Mouse (Mus musculus) gastrocnemius, adult 2 months (tissue): ENCODE results near the gene Glis1. TPM values are rescaled to one million over a fixed set of nuclear protein-coding genes. Genes with fewer than 3 reads are reported as not detected.

Experiments
- DNase-seq: peaks from one replicate; pipeline ENCODE4 v3.0.0; 2022
- H3K27ac ChIP-seq: fragments of 200-600 bp; 2 replicates; pipeline ENCODE4 v1.8.1; 2022; ENCODE audit warnings: mild to moderate bottlenecking
- H3K4me3 ChIP-seq: fragments of 200-600 bp; 2 replicates; pipeline ENCODE4 v1.8.1; 2022; ENCODE audit warnings: mild to moderate bottlenecking, moderate library complexity
- CTCF ChIP-seq: fragments of 200-600 bp; IDR thresholded peaks from 2 replicates; pipeline ENCODE4 v1.8.1; 2022; ENCODE audit warnings: antibody characterized with exemption, mild to moderate bottlenecking, moderate library complexity
- intact Hi-C: fragments of 180-260 bp; cut with DNase I; formaldehyde crosslinking; loops from one replicate; pipeline ENCODE4 v1.15.1; 2025
- total RNA-seq, 2 experiments: library from RNA; stranded (reverse); gene quantifications; 2 replicates each; pipeline ENCODE4 v1.2.3; 2021

Glis1 gene
- total RNA-seq, 2 experiments from 2014 or later = 0.15 to 0.20 TPM

DNA sequence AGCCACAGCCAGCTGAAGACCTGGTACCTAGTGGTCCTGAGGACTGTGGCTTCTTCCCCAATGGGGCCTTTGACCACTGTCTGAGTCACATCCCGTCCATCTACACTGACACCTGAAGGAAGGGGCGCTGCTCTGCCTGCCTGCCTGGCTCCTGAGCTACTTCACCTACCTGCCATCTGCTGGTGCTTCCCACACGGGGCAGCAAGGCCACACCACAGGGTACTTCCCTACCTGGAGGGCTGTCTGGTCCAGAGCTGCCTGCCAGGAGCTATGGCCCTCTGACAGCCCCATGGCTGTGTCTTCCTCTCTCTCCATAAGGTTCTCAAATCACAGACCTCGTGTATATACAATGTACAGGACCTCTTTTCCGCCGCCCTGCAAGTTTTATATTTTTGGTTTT, 200.2 kb downstream of the Glis1 start:
- no peak for TF ChIP-seq CTCF
- no peak for DNase-seq
- intact Hi-C loops = loop anchor here (5.0 kb wide), 1 partner anchor 152 kb away; no protein-coding TSS in a partner anchor
- H3K4me3 ChIP-seq = no peak overlapping the region
- no peak overlapping the region for H3K27ac ChIP-seq

DNA sequence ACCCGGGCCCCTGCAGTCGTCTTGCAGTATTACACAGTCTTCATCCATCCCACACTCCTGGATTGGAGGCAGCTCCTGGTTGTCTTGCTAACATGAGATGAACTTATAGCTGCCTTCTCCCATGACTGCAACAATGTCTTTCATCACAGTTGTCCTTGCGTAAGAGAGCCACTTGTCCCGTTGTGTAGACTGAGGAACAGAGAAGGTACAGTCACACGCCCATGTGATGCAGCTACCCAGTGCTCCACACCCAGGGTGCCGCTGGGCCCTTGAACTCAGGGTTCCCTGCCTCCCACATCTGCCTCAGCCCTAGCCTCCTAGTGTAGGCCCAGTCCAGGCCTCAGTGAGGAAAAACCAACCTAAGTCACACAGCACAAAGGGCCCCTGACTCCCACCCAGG, 201.7 kb downstream of the Glis1 start:
- intact Hi-C loops = loop anchor here (5.0 kb wide), 1 partner anchor 154 kb away; no protein-coding TSS in a partner anchor
- H3K27ac ChIP-seq = no peak overlapping the region
- TF ChIP-seq CTCF = no peak
- H3K4me3 ChIP-seq = no peak overlapping the region
- DNase-seq = no peak

DNA sequence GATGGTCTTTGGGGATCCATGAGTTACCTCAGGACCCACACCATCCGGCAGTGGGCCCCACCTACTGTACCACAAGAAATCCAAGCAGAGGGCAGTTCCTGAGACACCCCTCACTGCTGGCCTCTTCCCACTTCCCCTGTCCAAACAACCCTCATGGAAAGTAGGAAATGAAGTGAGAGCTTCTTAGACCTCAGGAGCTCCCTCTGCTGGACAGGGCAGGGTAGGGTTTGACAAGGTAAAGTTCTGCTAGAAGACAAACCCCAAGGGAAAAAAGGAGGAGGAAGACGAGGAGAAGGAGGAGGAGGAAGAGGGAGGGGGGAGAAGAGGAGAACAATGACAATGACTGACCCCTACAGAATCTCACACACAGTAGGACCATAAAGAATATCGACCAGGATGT, 203.3 kb downstream of the Glis1 start:
- Histone ChIP-seq H3K4me3 (no peak overlapping the region), H3K27ac (no peak overlapping the region)
- peak; percentile 67 for TF ChIP-seq CTCF
- intact Hi-C loops = loop anchor here (5.0 kb wide), 1 partner anchor 155 kb away; no protein-coding TSS in a partner anchor
- DNase-seq = peak; percentile 60

DNA sequence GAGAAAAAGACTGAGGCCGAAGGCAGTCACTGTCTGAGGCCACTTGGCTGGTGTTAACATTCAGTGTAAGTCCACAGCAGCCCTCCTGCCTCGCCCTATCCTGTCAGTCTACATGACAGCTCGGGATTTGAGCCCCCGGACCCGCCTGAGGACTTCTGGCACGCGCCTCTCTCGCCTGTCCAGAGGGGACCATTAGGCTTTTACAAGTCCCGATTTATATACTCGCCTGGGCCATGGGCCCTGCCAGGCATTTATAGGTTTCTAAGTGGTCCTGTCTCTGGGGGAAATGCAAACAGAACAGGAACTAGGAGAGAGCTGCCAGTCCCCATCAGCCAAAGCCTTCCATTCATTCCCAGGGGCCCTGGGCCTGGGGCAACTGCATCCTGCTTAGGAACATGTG, 203.9 kb downstream of the Glis1 start:
- DNase-seq = no peak
- Histone ChIP-seq H3K27ac (no peak overlapping the region), H3K4me3 (no peak overlapping the region)
- TF ChIP-seq CTCF = no peak
- intact Hi-C loops = loop anchor here (5.0 kb wide), 1 partner anchor 156 kb away; no protein-coding TSS in a partner anchor

DNA sequence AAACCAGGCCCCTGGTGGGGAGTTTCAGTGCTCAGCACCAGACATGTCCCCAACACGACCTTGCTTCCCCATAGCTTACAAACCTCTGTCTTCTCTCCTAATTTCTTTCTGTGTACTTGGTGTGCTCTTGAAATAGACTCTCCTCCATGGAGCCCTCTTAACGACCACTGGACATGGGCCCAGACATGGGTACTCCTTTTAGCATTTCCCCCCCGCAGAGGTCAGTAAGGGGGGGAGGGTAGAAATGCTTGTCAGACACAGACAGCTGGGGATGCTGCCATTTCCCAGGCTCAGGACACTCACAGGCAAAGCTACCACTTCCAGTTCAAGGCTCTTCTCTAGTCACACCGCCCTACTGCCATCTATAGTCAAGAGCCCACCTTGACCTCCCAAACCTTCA, 207.2 kb downstream of the Glis1 start:
- Histone ChIP-seq H3K4me3 (no peak overlapping the region), H3K27ac (peak overlapping the region; percentile 78)
- intact Hi-C loops = no loop called here
- no peak for TF ChIP-seq CTCF
- peak; percentile 80 for DNase-seq

DNA sequence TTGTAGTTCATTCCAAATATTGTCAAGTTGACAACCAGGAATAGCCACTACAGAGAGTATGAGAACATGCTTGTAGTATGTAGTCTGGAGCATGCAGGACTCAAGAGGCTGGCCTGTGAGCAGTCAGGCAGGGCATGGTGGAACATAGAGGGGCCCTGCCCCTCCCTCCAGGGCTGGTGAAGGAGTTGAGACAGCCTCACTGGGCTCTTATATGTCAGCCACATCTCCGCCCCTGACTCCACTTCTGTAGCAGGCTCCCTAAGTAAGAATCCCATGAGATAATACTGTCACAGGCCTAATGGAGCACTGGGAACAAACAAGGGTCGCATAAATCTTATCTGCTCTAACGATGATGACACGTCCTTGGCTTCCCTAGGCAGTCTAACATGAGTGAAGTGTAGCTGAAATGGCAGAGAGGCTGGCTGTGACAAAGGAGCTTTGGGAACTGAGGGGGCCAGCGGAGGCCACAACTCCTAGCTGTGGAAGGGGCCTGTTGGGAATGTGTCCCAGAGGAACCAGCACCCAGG, 214.6 kb downstream of the Glis1 start:
- no peak for DNase-seq
- Histone ChIP-seq H3K4me3 (no peak overlapping the region), H3K27ac (no peak overlapping the region)
- intact Hi-C loops = no loop called here
- no peak for TF ChIP-seq CTCF

DNA sequence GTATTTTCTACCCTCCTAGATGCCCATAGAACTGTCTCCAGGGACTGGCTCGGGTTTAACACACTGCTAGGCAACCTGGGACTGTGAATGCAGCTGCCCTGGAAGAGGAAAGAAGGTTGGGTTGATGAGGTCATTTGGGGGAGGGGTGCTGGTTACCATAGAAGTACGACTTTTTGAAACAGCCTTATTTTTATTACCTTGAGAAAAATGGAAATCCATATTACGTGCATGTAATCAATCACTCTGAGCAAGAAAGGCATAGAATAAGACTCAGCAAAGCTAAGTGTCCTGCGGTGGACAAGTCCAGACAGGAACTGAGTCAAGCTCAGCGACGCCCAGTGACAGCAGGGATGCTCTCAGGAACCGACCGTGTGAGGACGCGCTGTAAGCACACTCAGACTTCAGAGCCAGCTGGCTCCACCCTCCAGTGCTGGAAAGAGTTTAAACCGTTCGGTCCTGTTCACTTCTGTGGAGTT, 216.7 kb downstream of the Glis1 start:
- TF ChIP-seq CTCF = no peak
- intact Hi-C loops = loop anchor here (5.0 kb wide), 1 partner anchor 399 kb away; the partner anchor contains the start of genes Hspb11 and Lrrc42
- no peak overlapping the region for H3K4me3 ChIP-seq
- no peak overlapping the region for H3K27ac ChIP-seq
- no peak for DNase-seq

DNA sequence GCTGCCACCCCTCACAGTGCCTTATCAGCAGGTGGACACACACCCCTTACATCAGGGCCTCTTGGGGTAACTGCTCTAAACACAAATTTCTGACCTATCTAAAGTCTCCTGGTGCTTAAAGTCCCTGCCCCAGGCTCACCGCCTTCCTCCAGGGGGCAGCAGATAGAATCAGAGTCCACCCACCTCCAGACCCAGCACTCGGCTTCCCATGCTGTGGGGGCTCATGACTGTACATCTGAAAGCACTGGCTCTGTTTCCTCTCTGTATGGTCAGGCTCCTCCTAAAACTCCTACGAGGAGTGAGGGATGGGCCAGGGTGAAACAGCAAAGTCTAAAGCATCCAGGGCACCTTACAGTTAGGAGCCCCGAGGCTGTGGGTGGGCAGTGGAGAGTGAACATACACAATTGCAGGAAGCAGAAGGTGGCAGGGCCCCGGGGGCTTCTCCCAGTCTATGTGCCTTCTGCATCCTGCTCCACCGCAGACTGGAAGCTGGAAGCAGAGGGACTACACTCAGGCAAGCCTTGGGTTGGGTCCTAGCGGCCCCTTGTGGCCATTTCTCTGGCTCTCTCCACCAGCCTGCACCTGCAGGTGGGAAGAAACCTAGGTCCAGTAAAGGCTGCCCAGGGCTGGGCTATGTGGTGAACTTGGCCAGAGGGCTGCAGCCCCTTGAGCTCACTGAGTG, 218.3 kb downstream of the Glis1 start:
- H3K27ac ChIP-seq = no peak overlapping the region
- H3K4me3 ChIP-seq = no peak overlapping the region
- peak; percentile 84 for DNase-seq
- intact Hi-C loops = loop anchor here (1.0 to 5.0 kb wide), 2 partner anchors 230 to 400 kb away; partner anchors contain the start of genes Hspb11 and Lrrc42
- TF ChIP-seq CTCF = peak; percentile 83

DNA sequence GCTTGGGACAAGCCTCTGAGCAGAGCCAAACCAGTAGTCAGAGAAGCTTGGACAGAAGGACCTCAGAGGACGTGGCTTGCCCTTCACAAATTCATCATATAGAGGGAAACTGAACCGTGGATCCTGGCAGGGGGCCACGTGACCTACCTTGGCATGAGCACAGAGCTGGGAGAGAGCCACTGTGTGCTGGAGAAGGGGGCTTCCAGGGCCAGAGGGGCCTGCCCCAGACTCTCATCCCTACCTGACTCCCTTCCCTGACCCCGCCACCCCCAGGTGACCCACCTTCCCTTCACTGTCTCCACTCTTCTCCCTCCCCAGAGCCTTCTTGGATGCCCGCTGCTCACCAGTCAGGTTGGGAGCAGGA, 218.9 kb downstream of the Glis1 start:
- TF ChIP-seq CTCF = no peak
- intact Hi-C loops = loop anchor here (1.0 to 5.0 kb wide), 2 partner anchors 231 to 401 kb away; partner anchors contain the start of genes Hspb11 and Lrrc42
- H3K4me3 ChIP-seq = no peak overlapping the region
- no peak overlapping the region for H3K27ac ChIP-seq
- DNase-seq = no peak

DNA sequence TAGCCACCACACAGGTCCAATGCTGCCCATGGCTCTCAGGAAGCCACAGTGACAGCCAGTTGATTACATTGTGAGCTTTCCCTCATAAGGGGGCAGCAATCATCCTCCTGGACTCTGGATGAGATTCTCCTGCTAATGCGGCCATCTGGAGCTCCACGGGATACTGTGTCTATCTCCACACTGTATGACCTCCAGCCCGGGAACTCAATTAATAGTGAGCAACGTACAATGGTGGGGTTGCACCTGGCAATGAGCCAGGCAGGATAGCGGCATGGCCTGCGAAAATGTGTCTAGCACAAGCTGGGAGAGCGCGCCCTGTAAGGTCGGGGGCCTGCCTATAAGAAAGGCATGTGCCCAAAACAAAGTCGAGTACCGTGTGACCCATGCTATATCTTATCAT, 226.3 kb downstream of the Glis1 start:
- DNase-seq = no peak
- H3K27ac ChIP-seq = no peak overlapping the region
- H3K4me3 ChIP-seq = no peak overlapping the region
- intact Hi-C loops = no loop called here
- no peak for TF ChIP-seq CTCF

DNA sequence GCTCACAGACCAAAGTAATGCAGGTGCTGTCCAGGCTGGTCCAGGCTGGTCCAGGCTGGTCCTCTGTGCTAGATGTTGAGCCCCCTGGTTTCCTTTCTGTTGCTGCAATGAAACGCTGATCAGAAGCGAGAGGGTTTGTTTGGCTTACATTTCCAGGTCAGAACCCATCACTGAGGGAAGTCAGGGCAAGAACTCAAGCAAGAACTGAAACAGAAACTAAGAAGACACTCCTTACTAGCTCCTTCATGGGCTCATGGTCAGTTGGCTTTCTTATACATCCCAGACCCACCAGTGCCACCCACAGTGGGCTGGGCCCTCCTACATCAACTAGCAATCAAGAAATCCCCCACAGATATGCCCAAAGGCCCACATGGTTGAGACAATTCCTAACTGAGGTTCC, 234.1 kb downstream of the Glis1 start:
- H3K27ac ChIP-seq = no peak overlapping the region
- no peak for TF ChIP-seq CTCF
- intact Hi-C loops = no loop called here
- no peak overlapping the region for H3K4me3 ChIP-seq
- DNase-seq = no peak

DNA sequence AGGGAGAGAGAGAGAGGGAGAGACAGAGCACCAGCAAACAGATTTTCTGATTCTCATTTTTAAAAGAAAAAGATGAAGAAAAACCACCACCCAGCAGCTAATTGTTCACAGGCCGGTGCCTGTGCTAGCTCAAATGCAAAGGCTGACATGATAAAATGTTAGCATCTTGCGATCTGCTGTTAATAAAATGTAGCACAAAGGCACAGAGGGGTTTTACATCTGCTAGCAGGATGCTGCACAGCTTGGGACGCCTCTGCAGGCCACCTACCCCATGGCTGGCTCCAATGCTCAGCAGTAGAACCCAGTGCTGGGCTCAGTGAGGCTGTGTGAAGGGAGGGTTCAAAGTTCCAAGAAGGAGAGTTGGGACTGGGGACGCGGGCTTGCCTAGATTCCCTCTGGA, 236.3 kb downstream of the Glis1 start:
- H3K4me3 ChIP-seq = no peak overlapping the region
- intact Hi-C loops = no loop called here
- no peak for DNase-seq
- no peak for TF ChIP-seq CTCF
- no peak overlapping the region for H3K27ac ChIP-seq

DNA sequence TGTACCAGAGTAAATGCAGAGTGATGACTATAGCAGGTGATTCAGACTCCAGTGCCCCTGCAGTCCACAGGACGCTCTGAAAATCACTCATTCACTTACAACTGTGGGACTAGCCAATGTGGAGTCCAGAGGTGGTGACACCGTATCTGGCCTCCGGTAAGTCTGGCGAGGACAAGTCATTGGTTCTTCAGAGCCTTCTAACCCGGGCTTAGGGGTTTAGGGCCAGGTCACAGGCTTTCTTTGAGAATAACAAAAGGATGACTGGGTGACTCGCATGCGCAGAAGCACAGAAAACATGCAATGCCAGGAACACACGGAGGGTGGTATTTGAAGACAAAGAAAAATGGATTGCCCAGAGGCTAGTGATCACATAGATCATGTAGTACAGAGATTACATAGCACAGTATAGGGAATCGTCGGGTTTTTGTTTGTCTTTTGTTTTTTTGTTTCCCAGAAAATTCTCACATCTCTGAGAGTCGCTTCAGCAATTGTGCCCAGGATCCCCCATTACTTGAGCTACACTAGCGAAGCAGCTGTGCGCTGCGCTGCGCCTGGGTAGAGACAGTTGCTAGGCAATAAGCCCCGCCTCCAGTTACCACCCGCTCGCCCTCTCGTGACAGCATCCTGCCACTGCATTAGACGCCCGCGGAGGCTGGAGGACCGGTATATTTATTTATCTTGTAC, 239.4 kb downstream of the Glis1 start:
- no peak overlapping the region for H3K27ac ChIP-seq
- TF ChIP-seq CTCF = peak; percentile 66
- intact Hi-C loops = no loop called here
- peak; percentile 79 for DNase-seq
- H3K4me3 ChIP-seq = no peak overlapping the region

DNA sequence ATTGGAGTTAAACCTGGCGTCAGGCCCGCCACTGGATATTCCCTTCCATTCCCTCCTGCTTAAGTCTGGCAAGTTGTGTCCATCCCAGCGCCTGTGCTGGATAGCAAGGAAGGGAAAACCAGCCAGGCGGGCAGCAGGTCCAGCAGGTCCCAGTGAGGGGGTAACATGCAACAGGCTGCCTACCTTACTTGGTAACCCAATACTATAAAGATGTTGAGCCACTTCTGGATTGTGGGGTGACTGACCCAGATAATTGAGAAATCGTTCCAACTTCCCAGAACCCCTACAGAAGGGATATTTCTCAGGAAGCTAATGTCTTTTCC, 239.9 kb downstream of the Glis1 start:
- H3K4me3 ChIP-seq = no peak overlapping the region
- no peak for TF ChIP-seq CTCF
- DNase-seq = no peak
- H3K27ac ChIP-seq = no peak overlapping the region
- intact Hi-C loops = no loop called here
